In the genomic region with DNA sequence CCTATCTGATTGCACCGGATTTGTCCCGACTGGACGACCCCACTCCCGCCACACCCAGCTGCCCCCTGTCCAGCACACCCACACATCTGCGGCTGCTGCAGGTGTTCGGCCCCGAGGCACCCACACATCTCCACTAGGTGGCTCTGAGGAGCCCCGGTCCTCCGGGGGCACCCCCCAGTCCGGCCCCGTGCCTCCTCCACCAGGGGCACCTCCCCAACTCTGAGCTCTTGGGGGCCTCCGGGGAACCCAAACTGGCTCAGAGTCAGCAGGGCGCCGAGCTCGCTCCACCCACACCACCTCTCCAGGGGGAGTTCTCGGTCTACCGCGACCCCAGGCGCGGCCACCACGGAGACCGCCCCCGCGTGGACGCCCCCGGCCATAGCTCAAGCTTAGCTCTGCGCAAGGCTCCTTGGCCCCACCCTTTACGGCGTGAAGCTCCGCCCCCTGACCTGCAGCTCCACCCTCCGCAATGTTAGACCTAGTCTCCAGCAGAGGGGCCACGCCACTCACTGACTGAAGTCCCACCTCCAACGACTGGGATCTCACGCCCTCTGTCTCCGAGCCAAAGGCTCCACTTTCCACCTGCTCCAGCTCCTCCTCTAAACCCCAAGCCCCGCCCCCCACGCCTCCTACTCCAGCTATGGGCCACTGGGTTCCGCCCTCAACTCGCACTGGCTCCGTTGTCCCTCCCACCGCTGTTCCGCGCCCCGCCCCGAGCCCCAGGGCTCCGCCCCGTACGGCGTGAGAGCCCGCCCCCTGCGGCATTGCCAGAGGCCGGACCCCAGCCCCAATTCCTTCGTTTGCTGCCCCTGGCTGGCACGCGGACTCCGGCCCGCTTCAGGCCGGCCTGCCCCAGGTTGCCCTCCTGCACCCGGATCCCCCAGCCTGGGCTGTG, we compare ENCODE assay signal across 8 mouse cellular contexts. TPM values are rescaled to one million over a fixed set of nuclear protein-coding genes. Genes with fewer than 3 reads are reported as not detected.
DNase-seq lines count a peak whose midpoint lies in the region; ATAC-seq lines count a peak whose summit lies in the region.

No protein-coding gene starts in this region.

- peaks cover 58% of the 10 kb centered on the region for H3K36me3 ChIP-seq in heart, embryonic 13.5 days
- H3K36me3 ChIP-seq in liver, embryonic 12.5 days = peaks cover 53% of the 10 kb centered on the region
- peaks cover 20% of the 10 kb centered on the region; the same call in 1 of the 2 replicates for H3K36me3 ChIP-seq in stomach, embryonic 15.5 days

- H3K27ac ChIP-seq in brown adipose tissue, adult 24 weeks (replicated peaks; ENCODE audit: low read depth, low read length) = peak overlapping the region; percentile 69
- H3K27ac ChIP-seq in heart, embryonic 13.5 days (replicated peaks) = peak overlapping the region; percentile 97
- peak overlapping the region; percentile 94 for H3K27ac ChIP-seq in liver, embryonic 12.5 days
- H3K27ac ChIP-seq in stomach, embryonic 15.5 days = peak overlapping the region; percentile 95

- peak overlapping the region; percentile 87 for H3K4me2 ChIP-seq in heart, embryonic 13.5 days
- peak overlapping the region; percentile 98 for H3K4me2 ChIP-seq in liver, embryonic 12.5 days
- peak overlapping the region; percentile 89 for H3K4me2 ChIP-seq in stomach, embryonic 15.5 days

- no peaks in the 10 kb centered on the region for H3K4me1 ChIP-seq in brown adipose tissue, adult 24 weeks (ENCODE audit: control insufficient read depth, insufficient read depth, insufficient read length, low read length)
- H3K4me1 ChIP-seq in heart, embryonic 13.5 days = peaks cover 46% of the 10 kb centered on the region
- H3K4me1 ChIP-seq in liver, embryonic 12.5 days = peaks cover 64% of the 10 kb centered on the region
- peaks cover 39% of the 10 kb centered on the region for H3K4me1 ChIP-seq in stomach, embryonic 15.5 days

- peak overlapping the region; percentile 68 for H3K4me3 ChIP-seq in brown adipose tissue, adult 24 weeks (ENCODE audit: insufficient read depth, low read depth, low read length)
- H3K4me3 ChIP-seq in heart, embryonic 13.5 days = peak overlapping the region; percentile 82
- H3K4me3 ChIP-seq in liver, embryonic 12.5 days = peak overlapping the region; percentile 82
- peak overlapping the region; percentile 75 for H3K4me3 ChIP-seq in stomach, embryonic 15.5 days (replicated peaks)

- H3K9ac ChIP-seq in heart, embryonic 13.5 days = peak overlapping the region; percentile 94
- peak overlapping the region; percentile 89 for H3K9ac ChIP-seq in liver, embryonic 12.5 days
- peak overlapping the region; percentile 66 for H3K9ac ChIP-seq in stomach, embryonic 15.5 days

- DNase-seq in CD4-positive, CD25-positive, alpha-beta regulatory T cell, adult 2 months (ENCODE audit: low read depth, low spot score) = peak; percentile 99
- DNase-seq in fat pad, adult 2 months (ENCODE audit: extremely low read depth, low read depth, low spot score) = peak; percentile 96
- DNase-seq in kidney, postnatal 10 days = peak; percentile 100
- peak; percentile 100 for DNase-seq in natural killer cell, adult 2 months (ENCODE audit: low spot score in 2 of 2)

- WGBS in heart, embryonic 13.5 days = under 1% methylated on average over 58 of the region's 59 CpGs
- WGBS in liver, embryonic 12.5 days (ENCODE audit: insufficient replicate concordance) = 1% methylated on average over 59 of the region's 59 CpGs
- WGBS in stomach, embryonic 15.5 days = under 1% methylated on average over 59 of the region's 59 CpGs

- no peaks in the 10 kb centered on the region for H3K27me3 ChIP-seq in heart, embryonic 13.5 days (replicated peaks)
- no peaks in the 10 kb centered on the region for H3K27me3 ChIP-seq in liver, embryonic 12.5 days (replicated peaks)
- no peaks in the 10 kb centered on the region for H3K27me3 ChIP-seq in stomach, embryonic 15.5 days (replicated peaks)

- ATAC-seq in heart, embryonic 13.5 days (ENCODE audit: extremely low read depth, insufficient number of reproducible peaks, low FRiP score, low TSS enrichment) = peak; percentile 88
- peak; percentile 87 for ATAC-seq in liver, embryonic 12.5 days
- peak; percentile 91 for ATAC-seq in stomach, embryonic 15.5 days (ENCODE audit: insufficient read depth, low FRiP score, low read depth)

- H3K9me3 ChIP-seq in heart, embryonic 13.5 days = no peaks in the 10 kb centered on the region
- no peaks in the 10 kb centered on the region for H3K9me3 ChIP-seq in liver, embryonic 12.5 days (replicated peaks)
- no peaks in the 10 kb centered on the region for H3K9me3 ChIP-seq in stomach, embryonic 15.5 days

RNA-seq across cellular contexts. Expression of a gene that starts 0.6 kb away (rescaled TPM):
- 126 and 133 TPM in 2 replicates for polyA plus RNA-seq in brown adipose tissue, adult 24 weeks (2012; ENCODE audit: insufficient read depth, insufficient read length, missing spikeins)
- polyA plus RNA-seq in heart, embryonic 13.5 days (2015; fragmentation: Nextera tagmentation; extraction: Ambion mirVana) = 80.9 and 98.7 TPM in 2 replicates
- polyA plus RNA-seq in liver, embryonic 12.5 days (2016; fragmentation: Nextera tagmentation; extraction: Ambion mirVana) = 91.7 and 92.0 TPM in 2 replicates
- polyA plus RNA-seq in stomach, embryonic 15.5 days (2015; fragmentation: Nextera tagmentation; extraction: Ambion mirVana) = 156 and 163 TPM in 2 replicates

RNA-seq across cellular contexts. Expression of a gene that starts 3.5 kb away (rescaled TPM):
- polyA plus RNA-seq in brown adipose tissue, adult 24 weeks (2012; ENCODE audit: insufficient read depth, insufficient read length, missing spikeins) = 23.8 and 26.8 TPM in 2 replicates
- 18.1 and 18.6 TPM in 2 replicates for polyA plus RNA-seq in heart, embryonic 13.5 days (2015; fragmentation: Nextera tagmentation; extraction: Ambion mirVana)
- 13.6 and 14.4 TPM in 2 replicates for polyA plus RNA-seq in liver, embryonic 12.5 days (2016; fragmentation: Nextera tagmentation; extraction: Ambion mirVana)
- 81.3 and 92.2 TPM in 2 replicates for polyA plus RNA-seq in stomach, embryonic 15.5 days (2015; fragmentation: Nextera tagmentation; extraction: Ambion mirVana)

RNA-seq across cellular contexts. Expression of a gene that starts 5.0 kb away (rescaled TPM):
- 210 and 250 TPM in 2 replicates for polyA plus RNA-seq in brown adipose tissue, adult 24 weeks (2012; ENCODE audit: insufficient read depth, insufficient read length, missing spikeins)
- 82.3 and 117 TPM in 2 replicates for polyA plus RNA-seq in heart, embryonic 13.5 days (2015; fragmentation: Nextera tagmentation; extraction: Ambion mirVana)
- polyA plus RNA-seq in liver, embryonic 12.5 days (2016; fragmentation: Nextera tagmentation; extraction: Ambion mirVana) = 153 and 155 TPM in 2 replicates
- polyA plus RNA-seq in stomach, embryonic 15.5 days (2015; fragmentation: Nextera tagmentation; extraction: Ambion mirVana) = 165 and 184 TPM in 2 replicates

RNA-seq across cellular contexts. Expression of a gene that starts 7.7 kb away (rescaled TPM):
- polyA plus RNA-seq in brown adipose tissue, adult 24 weeks (2012; ENCODE audit: insufficient read depth, insufficient read length, missing spikeins) = 255 and 283 TPM in 2 replicates
- polyA plus RNA-seq in heart, embryonic 13.5 days (2015; fragmentation: Nextera tagmentation; extraction: Ambion mirVana) = 125 and 133 TPM in 2 replicates
- polyA plus RNA-seq in liver, embryonic 12.5 days (2016; fragmentation: Nextera tagmentation; extraction: Ambion mirVana) = 23.2 and 23.3 TPM in 2 replicates
- polyA plus RNA-seq in stomach, embryonic 15.5 days (2015; fragmentation: Nextera tagmentation; extraction: Ambion mirVana) = 43.9 and 44.8 TPM in 2 replicates

RNA-seq across cellular contexts. Expression of a gene that starts 12.6 kb away (rescaled TPM):
- polyA plus RNA-seq in brown adipose tissue, adult 24 weeks (2012; ENCODE audit: insufficient read depth, insufficient read length, missing spikeins) = 70.0 and 78.9 TPM in 2 replicates
- 33.2 and 35.6 TPM in 2 replicates for polyA plus RNA-seq in heart, embryonic 13.5 days (2015; fragmentation: Nextera tagmentation; extraction: Ambion mirVana)
- 12.1 and 12.7 TPM in 2 replicates for polyA plus RNA-seq in liver, embryonic 12.5 days (2016; fragmentation: Nextera tagmentation; extraction: Ambion mirVana)
- polyA plus RNA-seq in stomach, embryonic 15.5 days (2015; fragmentation: Nextera tagmentation; extraction: Ambion mirVana) = 26.4 and 28.2 TPM in 2 replicates

Comparison
In these comparisons a context has a peak if more than half of its experiments do, and no peak if none do; other contexts are left out.
1. Peak in every context shown above with its lines: DNase-seq, ATAC-seq, H3K4me3 ChIP-seq and H3K27ac ChIP-seq.